Mouse (Mus musculus) ES-Bruce4 (cell line): Measurements from ENCODE around the gene Eif2s1. TPM values are rescaled to one million over a fixed set of nuclear protein-coding genes. Genes with fewer than 3 reads are reported as not detected.

ENCODE experiments used
- H3K27ac ChIP-seq: 2 replicates; pipeline ENCODE4 v1.5.1; 2012; ENCODE audit warnings: low read length, inconsistent platforms; ENCODE audit not compliant: insufficient read depth
- H3K27me3 ChIP-seq: 2 replicates; pipeline ENCODE4 v1.6.1; 2012; ENCODE audit warnings: mild to moderate bottlenecking, low read length, inconsistent platforms; ENCODE audit not compliant: control insufficient read depth, poor library complexity, insufficient read depth, severe bottlenecking
- H3K36me3 ChIP-seq: 2 replicates; pipeline ENCODE4 v1.6.1; 2012; ENCODE audit warnings: inconsistent platforms, mild to moderate bottlenecking, low read length, moderate library complexity; ENCODE audit not compliant: control insufficient read depth, poor library complexity, insufficient read depth, severe bottlenecking
- H3K4me1 ChIP-seq: one replicate; pipeline ENCODE4 v1.8.1; 2011; ENCODE audit warnings: low read length; ENCODE audit not compliant: control insufficient read depth, insufficient read depth
- H3K4me3 ChIP-seq: 2 replicates; pipeline ENCODE4 v1.5.1; 2011; ENCODE audit warnings: low read depth, mild to moderate bottlenecking, low read length
- H3K9ac ChIP-seq: 2 replicates; pipeline ENCODE4 v1.6.1; 2012; ENCODE audit warnings: low read depth, mild to moderate bottlenecking, inconsistent platforms; ENCODE audit not compliant: poor library complexity, severe bottlenecking
- H3K9me3 ChIP-seq: replicated peaks from 2 replicates; pipeline ENCODE4 v1.6.1; 2012; ENCODE audit warnings: mild to moderate bottlenecking, low read length, inconsistent platforms; ENCODE audit not compliant: control insufficient read depth, poor library complexity, insufficient read depth, severe bottlenecking
- CTCF ChIP-seq: IDR thresholded peaks from one replicate; pipeline ENCODE4 v1.8.1; 2011; ENCODE audit warnings: low read depth, low read length
- EP300 ChIP-seq: IDR thresholded peaks from 2 replicates; pipeline ENCODE4 v1.6.1; 2011; ENCODE audit warnings: low read depth, low read length; ENCODE audit not compliant: insufficient read depth
- POLR2A ChIP-seq: IDR thresholded peaks from one replicate; pipeline ENCODE4 v1.8.1; 2011; ENCODE audit warnings: low read length; ENCODE audit not compliant: insufficient read depth
- polyA plus RNA-seq: library from polyadenylated mRNA; stranded (reverse); fragments of >200 nt; gene quantifications from 2 replicates; pipeline ENCODE4 v1.2.4, GENCODE M21; 2011; ENCODE audit warnings: low read depth; ENCODE audit not compliant: missing spikeins, insufficient read depth, insufficient read length

Eif2s1 gene
- polyA plus RNA-seq: 214 and 231 TPM in 2 replicates

- H3K36me3 ChIP-seq: peaks cover 10% of the 10 kb centered on the region
- peak within 1 kb of the TSS; percentile 60 for H3K27ac ChIP-seq
- H3K4me1 ChIP-seq: no peaks in the 10 kb centered on the region
- TF ChIP-seq EP300: 0 out of 2 replicates have a peak, but pooled peaks have one; percentile 42
- peak; percentile 64 for TF ChIP-seq CTCF
- peak; percentile 46 for TF ChIP-seq POLR2A
- peak within 1 kb of the TSS; percentile 98 for H3K4me3 ChIP-seq
- no peaks in the 10 kb centered on the region for H3K9me3 ChIP-seq
- H3K27me3 ChIP-seq: no peaks in the 10 kb centered on the region
- H3K9ac ChIP-seq: peak within 1 kb of the TSS; percentile 87
These were observed at the start of gene Eif2s1, which contains the start of gene Atp6v1d for GRCm38 (mm10) chr12:78861496-78862253. Gene Eif2s1 (plus strand): TSS chr12:78861819. Gene Atp6v1d (minus strand): TSS chr12:78861638.

GRCm38 (mm10) chr12:78814437-78814836 is 47.2 kb upstream of the Eif2s1 start:
- H3K4me3 ChIP-seq: no peak overlapping the region
- no peak overlapping the region for H3K27ac ChIP-seq
- no peak for TF ChIP-seq EP300
- TF ChIP-seq POLR2A: no peak
- TF ChIP-seq CTCF: no peak
- no peaks in the 10 kb centered on the region for H3K4me1 ChIP-seq
- no peaks in the 10 kb centered on the region for H3K27me3 ChIP-seq
- no peak overlapping the region for H3K9ac ChIP-seq
- no peaks in the 10 kb centered on the region for H3K36me3 ChIP-seq
- H3K9me3 ChIP-seq: no peaks in the 10 kb centered on the region

GRCm38 (mm10) chr12:78834496-78834895 is 27.1 kb upstream of the Eif2s1 start:
- Histone ChIP-seq H3K4me1 (no peaks in the 10 kb centered on the region), H3K9me3 (no peaks in the 10 kb centered on the region), H3K27ac (no peak overlapping the region), H3K4me3 (no peak overlapping the region), H3K36me3 (peaks cover 6% of the 10 kb centered on the region), H3K9ac (no peak overlapping the region), H3K27me3 (no peaks in the 10 kb centered on the region)
- no peak for TF ChIP-seq EP300
- no peak for TF ChIP-seq CTCF
- no peak for TF ChIP-seq POLR2A

- no peak overlapping the region for H3K4me3 ChIP-seq
- H3K27ac ChIP-seq: no peak overlapping the region
- no peak overlapping the region for H3K9ac ChIP-seq
- TF ChIP-seq EP300 (no peak), CTCF (no peak), POLR2A (no peak)
- H3K4me1 ChIP-seq: no peaks in the 10 kb centered on the region
- no peaks in the 10 kb centered on the region for H3K9me3 ChIP-seq
- H3K36me3 ChIP-seq: peaks cover 15% of the 10 kb centered on the region
- H3K27me3 ChIP-seq: no peaks in the 10 kb centered on the region
These were observed 21.7 kb upstream of the Eif2s1 start for GRCm38 (mm10) chr12:78839906-78840305.

- no peak overlapping the region; the same call in 1 of the 2 replicates for H3K27ac ChIP-seq
- H3K36me3 ChIP-seq: peaks cover 23% of the 10 kb centered on the region
- no peaks in the 10 kb centered on the region for H3K27me3 ChIP-seq
- H3K9ac ChIP-seq: no peak overlapping the region
- no peak for TF ChIP-seq POLR2A
- TF ChIP-seq EP300: no peak
- no peak for TF ChIP-seq CTCF
- peaks cover 2% of the 10 kb centered on the region for H3K9me3 ChIP-seq
- H3K4me3 ChIP-seq: no peak overlapping the region
- H3K4me1 ChIP-seq: no peaks in the 10 kb centered on the region
These were observed 19.2 kb upstream of the Eif2s1 start for GRCm38 (mm10) chr12:78842429-78842828.

- no peak for TF ChIP-seq CTCF
- no peak for TF ChIP-seq EP300
- TF ChIP-seq POLR2A: no peak
- H3K36me3 ChIP-seq: peaks cover 41% of the 10 kb centered on the region
These were observed 13.4 kb upstream of the Eif2s1 start for GRCm38 (mm10) chr12:78848246-78848645.

More at GRCm38 (mm10) chr12:78848246-78848645, 13.4 kb upstream of the Eif2s1 start:
- no peak overlapping the region for H3K9ac ChIP-seq
- H3K27me3 ChIP-seq: no peaks in the 10 kb centered on the region
- H3K9me3 ChIP-seq: peaks cover 23% of the 10 kb centered on the region
- no peak overlapping the region for H3K27ac ChIP-seq
- H3K4me3 ChIP-seq: no peak overlapping the region
- H3K4me1 ChIP-seq: no peaks in the 10 kb centered on the region
